Mouse (Mus musculus) bone marrow macrophage, adult 2 months (primary cell): Measurements from ENCODE around the gene Slc13a2. TPM values are rescaled to one million over a fixed set of nuclear protein-coding genes. Genes with fewer than 3 reads are reported as not detected.

Experiments
- H3K27ac ChIP-seq: 2 replicates; pipeline ENCODE4 v1.5.1; 2012; ENCODE audit warnings: low read depth, low read length; ENCODE audit not compliant: insufficient read depth
- H3K4me1 ChIP-seq: 2 replicates; pipeline ENCODE4 v1.6.1; 2012; ENCODE audit warnings: low read length; ENCODE audit not compliant: control insufficient read depth, insufficient read depth
- H3K4me3 ChIP-seq: 2 replicates; pipeline ENCODE4 v1.5.1; 2012; ENCODE audit warnings: mild to moderate bottlenecking, low read length, moderate library complexity; ENCODE audit not compliant: insufficient read depth
- CTCF ChIP-seq: IDR thresholded peaks from 2 replicates; pipeline ENCODE4 v1.5.1; 2012; ENCODE audit warnings: low read depth, mild to moderate bottlenecking, low read length, moderate library complexity
- POLR2A ChIP-seq: IDR thresholded peaks from 2 replicates; pipeline ENCODE4 v1.6.1; 2012; ENCODE audit warnings: mild to moderate bottlenecking, low read depth, low read length, borderline replicate concordance
- polyA plus RNA-seq: library from polyadenylated mRNA; stranded (reverse); fragments of >200 nt; gene quantifications from 2 replicates; pipeline ENCODE4 v1.2.4, GENCODE M21; 2012; ENCODE audit not compliant: missing spikeins, insufficient read depth, insufficient read length

Gene Slc13a2
- polyA plus RNA-seq, 1 experiment: 1.2 TPM

- H3K4me3 ChIP-seq: no peak overlapping the region
- 0 out of 2 replicates have a peak, but pooled peaks cover 5% of the 10 kb centered on the region for H3K4me1 ChIP-seq
- no peak overlapping the region for H3K27ac ChIP-seq
- TF ChIP-seq POLR2A (no peak), CTCF (no peak)
Measured at GRCm38 (mm10) chr11:78416854-78417253, 5.2 kb downstream of the Slc13a2 start.

- Histone ChIP-seq H3K4me3 (no peak overlapping the region), H3K4me1 (peaks cover 10% of the 10 kb centered on the region), H3K27ac (no peak overlapping the region)
- no peak for TF ChIP-seq POLR2A
- TF ChIP-seq CTCF: no peak
Measured at GRCm38 (mm10) chr11:78412861-78413260, 9.2 kb downstream of the Slc13a2 start.

GRCm38 (mm10) chr11:78412324-78412850 is 9.6 kb downstream of the Slc13a2 start:
- H3K27ac ChIP-seq: no peak overlapping the region
- no peak overlapping the region for H3K4me3 ChIP-seq
- no peak for TF ChIP-seq CTCF
- no peak for TF ChIP-seq POLR2A
- H3K4me1 ChIP-seq: peaks cover 10% of the 10 kb centered on the region

GRCm38 (mm10) chr11:78411606-78412323 is 10.3 kb downstream of the Slc13a2 start:
- TF ChIP-seq CTCF (no peak), POLR2A (no peak)
- Histone ChIP-seq H3K4me3 (no peak overlapping the region), H3K4me1 (peaks cover 10% of the 10 kb centered on the region), H3K27ac (no peak overlapping the region)

- Histone ChIP-seq H3K4me1 (peaks cover 10% of the 10 kb centered on the region), H3K4me3 (no peak overlapping the region), H3K27ac (no peak overlapping the region)
- TF ChIP-seq POLR2A (no peak), CTCF (no peak)
Measured at GRCm38 (mm10) chr11:78408256-78409240, 13.5 kb downstream of the Slc13a2 start.

GRCm38 (mm10) chr11:78402062-78402461 is 20.0 kb downstream of the Slc13a2 start:
- Histone ChIP-seq H3K4me1 (peaks cover 16% of the 10 kb centered on the region), H3K4me3 (no peak overlapping the region), H3K27ac (no peak overlapping the region)
- no peak for TF ChIP-seq POLR2A
- no peak for TF ChIP-seq CTCF

- Histone ChIP-seq H3K27ac (no peak overlapping the region), H3K4me1 (peaks cover 16% of the 10 kb centered on the region), H3K4me3 (no peak overlapping the region)
- TF ChIP-seq POLR2A (no peak), CTCF (no peak)
Measured at GRCm38 (mm10) chr11:78401469-78401868, 20.5 kb downstream of the Slc13a2 start.

GRCm38 (mm10) chr11:78400936-78401335 is 21.1 kb downstream of the Slc13a2 start:
- peak overlapping the region; percentile 58 for H3K27ac ChIP-seq
- no peak overlapping the region for H3K4me3 ChIP-seq
- no peak for TF ChIP-seq CTCF
- TF ChIP-seq POLR2A: no peak
- peaks cover 16% of the 10 kb centered on the region for H3K4me1 ChIP-seq

- H3K27ac ChIP-seq: no peak overlapping the region; the same call in 1 of the 2 replicates
- peak; percentile 84 for TF ChIP-seq CTCF
- no peak for TF ChIP-seq POLR2A
Measured at GRCm38 (mm10) chr11:78399680-78400079, 22.3 kb downstream of the Slc13a2 start.

GRCm38 (mm10) chr11:78398212-78398611 is 23.8 kb downstream of the Slc13a2 start:
- Histone ChIP-seq H3K4me3 (no peak overlapping the region), H3K27ac (no peak overlapping the region), H3K4me1 (peaks cover 16% of the 10 kb centered on the region)
- TF ChIP-seq POLR2A (no peak), CTCF (no peak)

More at GRCm38 (mm10) chr11:78399680-78400079, 22.3 kb downstream of the Slc13a2 start:
- peaks cover 16% of the 10 kb centered on the region for H3K4me1 ChIP-seq
- no peak overlapping the region for H3K4me3 ChIP-seq
